Mouse (Mus musculus): ENCODE measurements around the gene C1qbp. TPM values are rescaled to one million over a fixed set of nuclear protein-coding genes. Genes with fewer than 3 reads are reported as not detected.

The C1qbp gene
- total and polyA plus RNA-seq, 3 experiments = 99.0 to 216 (median 195) TPM

GRCm38 (mm10) chr11:70972586-70972985, 10.2 kb downstream of the C1qbp start:
- Histone ChIP-seq H3K27me3 (ENCODE audit: control insufficient read depth, insufficient read depth, low read length) (no peaks in the 10 kb centered on the region), H3K36me3 (ENCODE audit: control insufficient read depth, insufficient read depth, low read length) (peaks cover 7% of the 10 kb centered on the region), H3K4me1 (ENCODE audit: control insufficient read depth, insufficient read depth, low read length) (peaks cover 8% of the 10 kb centered on the region), H3K27ac (no peak overlapping the region), H3K79me2 (replicated peaks; ENCODE audit: control insufficient read depth, insufficient read depth, low read length) (peaks cover 2% of the 10 kb centered on the region; the same call in 1 of the 2 replicates), H3K4me3 (no peak overlapping the region), H3K9ac (ENCODE audit: low read depth, low read length) (no peak overlapping the region)
- no peak for TF ChIP-seq EP300 (IDR thresholded peaks at IDR 0.05; ENCODE audit: insufficient read depth, low read depth, low read length)
- no peak for TF ChIP-seq CTCF (IDR thresholded peaks at IDR 0.05)
- no peak for TF ChIP-seq POLR2A (IDR thresholded peaks at IDR 0.05; ENCODE audit: insufficient read depth, low read depth, low read length)
- DNase-seq = no peak
- 73% methylated on average over 1 of the region's 1 CpGs for WGBS
- intact Hi-C loops (cut with DNase I) = no loop called here

- no peak for DNase-seq
- H3K79me2 ChIP-seq (replicated peaks; ENCODE audit: control insufficient read depth, insufficient read depth, low read length) = peaks cover 2% of the 10 kb centered on the region; the same call in 1 of the 2 replicates
- H3K4me1 ChIP-seq (ENCODE audit: control insufficient read depth, insufficient read depth, low read length) = peaks cover 8% of the 10 kb centered on the region
- peaks cover 7% of the 10 kb centered on the region for H3K36me3 ChIP-seq (ENCODE audit: control insufficient read depth, insufficient read depth, low read length)
- no peak for TF ChIP-seq EP300 (IDR thresholded peaks at IDR 0.05; ENCODE audit: insufficient read depth, low read depth, low read length)
- 0 out of 2 replicates have a peak, but pooled peaks have one; percentile 1 for TF ChIP-seq CTCF (IDR thresholded peaks at IDR 0.05)
- H3K4me3 ChIP-seq = peak overlapping the region; percentile 91
- WGBS = 12% methylated on average over 24 of the region's 24 CpGs
- no peaks in the 10 kb centered on the region for H3K27me3 ChIP-seq (ENCODE audit: control insufficient read depth, insufficient read depth, low read length)
- peak overlapping the region; percentile 69 for H3K9ac ChIP-seq (ENCODE audit: low read depth, low read length)
- peak overlapping the region; percentile 94 for H3K27ac ChIP-seq
- intact Hi-C loops (cut with DNase I) = loop anchor here (1.0 kb wide), 1 partner anchor 48 kb away; the partner anchor contains the start of genes Derl2 and Mis12
Observed at GRCm38 (mm10) chr11:70970560-70971540, 12.0 kb downstream of the C1qbp start.

GRCm38 (mm10) chr11:70969821-70970559, 12.8 kb downstream of the C1qbp start, which contains the start of the genes Nup88 and Rpain:
Gene Nup88, minus strand, starts transcription at chr11:70969973.
Gene Rpain, plus strand, starts transcription at chr11:70970213.
- Histone ChIP-seq H3K27ac (peak within 1 kb of the TSS; percentile 94), H3K79me2 (replicated peaks; ENCODE audit: control insufficient read depth, insufficient read depth, low read length) (peaks cover 2% of the 10 kb centered on the region; the same call in 1 of the 2 replicates), H3K36me3 (ENCODE audit: control insufficient read depth, insufficient read depth, low read length) (peaks cover 12% of the 10 kb centered on the region), H3K4me1 (ENCODE audit: control insufficient read depth, insufficient read depth, low read length) (peaks cover 8% of the 10 kb centered on the region), H3K9ac (ENCODE audit: low read depth, low read length) (peak within 1 kb of the TSS; percentile 91), H3K4me3 (peak within 1 kb of the TSS; percentile 91), H3K27me3 (ENCODE audit: control insufficient read depth, insufficient read depth, low read length) (no peaks in the 10 kb centered on the region)
- intact Hi-C loops (cut with DNase I) = loop anchor here (1.0 kb wide), 1 partner anchor 49 kb away; the partner anchor contains the start of genes Derl2 and Mis12
- under 1% methylated on average over 43 of the region's 43 CpGs for WGBS
- peak; percentile 84 for TF ChIP-seq POLR2A (IDR thresholded peaks at IDR 0.05; ENCODE audit: insufficient read depth, low read depth, low read length)
- TF ChIP-seq CTCF (IDR thresholded peaks at IDR 0.05) = no peak
- TF ChIP-seq EP300 (IDR thresholded peaks at IDR 0.05; ENCODE audit: insufficient read depth, low read depth, low read length) = 0 out of 2 replicates have a peak, but pooled peaks have one; percentile 39
- peak; percentile 91 to 95 for DNase-seq

- Histone ChIP-seq H3K4me1 (ENCODE audit: control insufficient read depth, insufficient read depth, low read length) (peaks cover 8% of the 10 kb centered on the region), H3K27ac (peak overlapping the region; percentile 91), H3K36me3 (ENCODE audit: control insufficient read depth, insufficient read depth, low read length) (peaks cover 12% of the 10 kb centered on the region), H3K4me3 (peak overlapping the region; percentile 91), H3K9ac (ENCODE audit: low read depth, low read length) (peak overlapping the region; percentile 91), H3K27me3 (ENCODE audit: control insufficient read depth, insufficient read depth, low read length) (no peaks in the 10 kb centered on the region), H3K79me2 (replicated peaks; ENCODE audit: control insufficient read depth, insufficient read depth, low read length) (peaks cover 3% of the 10 kb centered on the region; the same call in 1 of the 2 replicates)
- 1% methylated on average over 25 of the region's 25 CpGs for WGBS
- DNase-seq = no peak
- TF ChIP-seq POLR2A (IDR thresholded peaks at IDR 0.05; ENCODE audit: insufficient read depth, low read depth, low read length) (no peak), CTCF (IDR thresholded peaks at IDR 0.05) (no peak), EP300 (IDR thresholded peaks at IDR 0.05; ENCODE audit: insufficient read depth, low read depth, low read length) (no peak)
- intact Hi-C loops (cut with DNase I) = no loop called here
Observed at GRCm38 (mm10) chr11:70969271-70969794, 13.5 kb downstream of the C1qbp start.

GRCm38 (mm10) chr11:70964222-70964907, 18.5 kb downstream of the C1qbp start:
- peaks cover 19% of the 10 kb centered on the region for H3K36me3 ChIP-seq (ENCODE audit: control insufficient read depth, insufficient read depth, low read length)
- WGBS = 83% methylated on average over 4 of the region's 4 CpGs
- TF ChIP-seq CTCF (IDR thresholded peaks at IDR 0.05) = no peak
- no peak for TF ChIP-seq POLR2A (IDR thresholded peaks at IDR 0.05; ENCODE audit: insufficient read depth, low read depth, low read length)
- TF ChIP-seq EP300 (IDR thresholded peaks at IDR 0.05; ENCODE audit: insufficient read depth, low read depth, low read length) = no peak
- no peaks in the 10 kb centered on the region for H3K27me3 ChIP-seq (ENCODE audit: control insufficient read depth, insufficient read depth, low read length)
- no peak overlapping the region for H3K27ac ChIP-seq
- H3K9ac ChIP-seq (ENCODE audit: low read depth, low read length) = no peak overlapping the region
- H3K79me2 ChIP-seq (replicated peaks; ENCODE audit: control insufficient read depth, insufficient read depth, low read length) = peaks cover 3% of the 10 kb centered on the region; the same call in 1 of the 2 replicates
- H3K4me3 ChIP-seq = no peak overlapping the region
- H3K4me1 ChIP-seq (ENCODE audit: control insufficient read depth, insufficient read depth, low read length) = peaks cover 5% of the 10 kb centered on the region
- no peak for DNase-seq
- intact Hi-C loops (cut with DNase I) = no loop called here

Data from heart, adult 2 months (tissue).